Mouse (Mus musculus): ENCODE results near the gene Dlx6. TPM values are rescaled to one million over a fixed set of nuclear protein-coding genes. Genes with fewer than 3 reads are reported as not detected.
A peak's percentile ranks its signal among the peaks of the same experiment; 100 is the strongest.

The Dlx6 gene
- polyA plus RNA-seq, 1 experiment from 2014 or later, result not detected

DNA sequence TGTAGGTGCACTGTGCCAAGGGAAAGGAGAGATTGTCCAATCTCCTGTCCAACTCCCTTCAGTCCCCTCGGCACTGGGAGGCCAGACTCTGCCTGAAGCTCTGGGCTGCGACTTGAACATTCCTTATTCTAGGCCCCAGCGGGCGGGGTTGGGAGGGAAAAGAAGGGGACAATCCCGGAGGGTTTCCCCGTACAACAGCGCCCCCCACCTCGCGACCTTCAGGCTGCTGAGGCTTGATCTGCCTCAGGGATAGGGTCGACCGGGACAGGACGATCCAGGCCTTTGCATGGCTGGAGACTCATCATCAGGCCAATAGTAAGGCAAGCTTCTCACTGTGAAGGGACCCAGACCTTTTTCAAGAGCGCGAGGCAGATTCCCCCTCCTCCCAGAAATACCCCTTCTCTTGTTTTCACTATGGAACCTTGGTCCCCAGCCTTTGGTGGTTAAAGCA lies 15.7 kb downstream of the Dlx6 start:
- 2% methylated on average over 14 of the region's 14 CpGs for WGBS
- no peak overlapping the region for H3K9ac ChIP-seq (ENCODE audit: low read depth, low read length)
- H3K9me3 ChIP-seq (replicated peaks; ENCODE audit: low read length), result no peaks in the 10 kb centered on the region
- no peak overlapping the region for H3K27ac ChIP-seq
- peaks cover 93% of the 10 kb centered on the region for H3K27me3 ChIP-seq (ENCODE audit: insufficient read depth, low read length)
- peaks cover 3% of the 10 kb centered on the region; the same call in 1 of the 2 replicates for H3K4me1 ChIP-seq (replicated peaks; ENCODE audit: insufficient read depth, low read length)
- DNase-seq (ENCODE audit: low spot score), result no peak
- ATAC-seq (replicated peaks; ENCODE audit: low FRiP score, low read depth), result no peak
- no peak for TF ChIP-seq CTCF (IDR thresholded peaks at IDR 0.05; ENCODE audit: low read depth)
- no peak overlapping the region for H3K4me2 ChIP-seq (ENCODE audit: low read length)
- H3K4me3 ChIP-seq (replicated peaks; ENCODE audit: low read depth, low read length), result no peak overlapping the region
- H3K36me3 ChIP-seq (ENCODE audit: insufficient read depth, low read length), result no peaks in the 10 kb centered on the region

DNA sequence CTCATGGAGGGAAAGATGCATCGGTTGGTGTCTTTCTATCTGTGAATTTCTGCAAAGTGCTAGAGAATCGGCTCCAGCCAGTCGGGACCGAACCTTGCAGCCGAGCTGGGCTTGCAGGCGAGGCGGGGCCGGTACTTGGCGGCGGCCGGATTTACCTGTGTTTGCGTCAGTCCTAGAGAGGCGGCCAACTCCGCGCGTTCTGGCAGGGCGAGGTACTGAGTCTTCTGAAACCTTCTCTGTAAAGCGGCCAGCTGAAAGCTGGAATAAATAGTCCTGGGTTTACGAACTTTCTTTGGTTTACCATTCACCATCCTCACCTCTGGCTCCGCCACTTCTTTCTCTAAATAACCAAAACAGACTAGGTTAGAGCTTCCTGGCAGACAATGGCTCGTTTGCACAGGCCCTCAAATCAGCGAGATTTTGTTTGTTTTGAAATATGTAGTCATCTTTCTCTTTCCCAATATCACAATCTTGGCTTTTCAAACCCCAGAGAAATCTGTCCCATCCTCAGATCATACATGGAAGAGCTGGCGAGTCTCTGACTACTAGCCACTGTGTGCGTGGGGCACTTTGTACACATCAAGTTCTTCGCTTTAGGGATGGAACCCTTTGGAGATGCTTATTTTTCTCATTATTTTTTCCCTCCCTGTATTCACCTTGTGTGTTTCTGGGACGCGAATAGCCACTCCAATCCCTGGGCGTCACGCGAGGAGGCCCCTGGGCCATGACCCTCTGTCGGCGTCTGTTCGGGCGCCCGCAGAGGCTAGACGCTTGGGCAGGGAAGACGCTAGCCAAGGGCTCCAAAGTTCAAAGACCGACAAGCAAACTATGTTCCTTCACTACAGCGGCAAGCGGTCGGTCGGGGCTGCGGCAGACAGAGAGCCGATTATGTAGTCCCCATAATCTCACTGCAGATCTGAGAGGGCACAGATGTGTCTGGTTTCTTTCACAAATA lies 16.5 kb downstream of the Dlx6 start:
- Histone ChIP-seq H3K4me1 (replicated peaks; ENCODE audit: insufficient read depth, low read length) (peaks cover 3% of the 10 kb centered on the region; the same call in 1 of the 2 replicates), H3K36me3 (ENCODE audit: insufficient read depth, low read length) (no peaks in the 10 kb centered on the region), H3K9ac (ENCODE audit: low read depth, low read length) (no peak overlapping the region), H3K9me3 (replicated peaks; ENCODE audit: low read length) (no peaks in the 10 kb centered on the region), H3K27ac (no peak overlapping the region), H3K4me3 (replicated peaks; ENCODE audit: low read depth, low read length) (no peak overlapping the region), H3K27me3 (ENCODE audit: insufficient read depth, low read length) (peaks cover 92% of the 10 kb centered on the region), H3K4me2 (ENCODE audit: low read length) (no peak overlapping the region)
- ATAC-seq (replicated peaks; ENCODE audit: low FRiP score, low read depth) (no peak), DNase-seq (ENCODE audit: low spot score) (no peak)
- TF ChIP-seq CTCF (IDR thresholded peaks at IDR 0.05; ENCODE audit: low read depth), result no peak
- WGBS, result 4% methylated on average over 44 of the region's 44 CpGs

DNA sequence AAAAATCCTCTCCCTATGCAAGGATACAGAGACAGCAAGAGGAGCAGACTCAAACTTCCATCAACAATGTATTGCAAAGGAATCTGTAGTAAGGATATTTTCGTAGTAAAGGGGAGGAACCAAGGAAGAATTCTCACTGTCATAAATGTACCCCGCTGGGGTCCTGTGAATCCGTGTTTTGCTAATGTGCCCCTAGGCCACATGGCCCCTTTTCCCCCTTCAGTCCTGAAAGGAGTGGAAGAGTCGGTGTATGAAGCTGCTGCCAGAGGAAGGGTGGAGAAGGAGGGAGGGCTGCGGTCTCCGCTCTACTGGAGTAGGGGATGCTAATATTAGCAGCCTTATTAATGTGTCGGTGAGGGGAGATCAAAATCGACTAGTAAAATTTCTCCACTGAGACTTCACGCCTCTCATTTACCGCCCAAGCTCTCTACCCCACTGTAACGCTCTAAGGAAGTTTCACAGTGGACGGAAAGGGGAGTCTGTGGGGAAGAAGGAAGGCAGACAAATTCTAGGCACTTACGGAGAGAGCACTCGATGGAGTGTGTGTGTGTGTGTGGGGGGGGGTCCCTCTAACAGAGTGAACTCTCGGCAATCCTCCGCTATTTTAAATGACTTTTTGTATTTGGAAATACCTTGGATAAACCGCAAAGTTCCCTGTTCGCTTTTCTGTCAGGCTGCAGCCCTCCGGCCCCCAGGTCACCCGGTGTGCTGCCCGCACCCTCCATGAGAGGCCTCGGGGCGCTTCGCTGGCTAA lies 17.4 kb downstream of the Dlx6 start:
- Histone ChIP-seq H3K4me3 (replicated peaks; ENCODE audit: low read depth, low read length) (peak overlapping the region; percentile 38; the same call in 1 of the 2 replicates), H3K9me3 (replicated peaks; ENCODE audit: low read length) (no peaks in the 10 kb centered on the region), H3K4me1 (replicated peaks; ENCODE audit: insufficient read depth, low read length) (peaks cover 3% of the 10 kb centered on the region; the same call in 1 of the 2 replicates), H3K27ac (no peak overlapping the region), H3K4me2 (ENCODE audit: low read length) (no peak overlapping the region), H3K36me3 (ENCODE audit: insufficient read depth, low read length) (no peaks in the 10 kb centered on the region), H3K27me3 (ENCODE audit: insufficient read depth, low read length) (peaks cover 87% of the 10 kb centered on the region), H3K9ac (ENCODE audit: low read depth, low read length) (no peak overlapping the region)
- ATAC-seq (replicated peaks; ENCODE audit: low FRiP score, low read depth), result no peak
- 2% methylated on average over 24 of the region's 24 CpGs for WGBS
- TF ChIP-seq CTCF (IDR thresholded peaks at IDR 0.05; ENCODE audit: low read depth), result no peak
- DNase-seq (ENCODE audit: low spot score), result no peak

DNA sequence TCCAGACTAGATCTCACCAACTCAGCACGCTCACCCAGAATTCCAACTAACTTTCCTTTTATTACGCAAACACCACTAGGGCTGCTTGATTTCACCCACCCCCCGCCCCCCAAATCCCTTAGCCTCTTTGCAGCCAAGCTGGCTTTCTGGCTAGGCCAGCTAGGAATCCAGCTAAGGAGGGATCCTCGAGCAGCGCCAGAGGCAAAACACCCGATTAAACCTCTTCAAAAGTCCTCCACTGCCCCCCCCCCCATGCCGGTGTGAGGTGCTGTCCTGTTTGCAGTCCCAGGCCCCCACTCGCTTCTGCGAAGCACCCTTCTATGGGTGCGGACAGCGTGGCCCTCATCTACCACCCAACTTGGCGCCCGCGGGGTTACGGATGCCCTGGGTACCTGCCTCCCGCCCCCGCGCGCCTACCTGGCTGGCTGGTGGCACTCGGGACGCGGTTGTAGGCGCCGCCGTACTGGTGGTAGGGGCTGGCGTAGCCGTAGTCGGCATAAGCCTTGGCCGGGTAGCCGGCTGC lies 18.0 kb downstream of the Dlx6 start:
- Histone ChIP-seq H3K9ac (ENCODE audit: low read depth, low read length) (no peak overlapping the region), H3K4me1 (replicated peaks; ENCODE audit: insufficient read depth, low read length) (peaks cover 3% of the 10 kb centered on the region; the same call in 1 of the 2 replicates), H3K36me3 (ENCODE audit: insufficient read depth, low read length) (no peaks in the 10 kb centered on the region), H3K4me2 (ENCODE audit: low read length) (peak overlapping the region; percentile 70), H3K4me3 (replicated peaks; ENCODE audit: low read depth, low read length) (peak overlapping the region; percentile 38), H3K27ac (no peak overlapping the region), H3K27me3 (ENCODE audit: insufficient read depth, low read length) (peaks cover 81% of the 10 kb centered on the region), H3K9me3 (replicated peaks; ENCODE audit: low read length) (no peaks in the 10 kb centered on the region)
- WGBS, result under 1% methylated on average over 30 of the region's 30 CpGs
- no peak for TF ChIP-seq CTCF (IDR thresholded peaks at IDR 0.05; ENCODE audit: low read depth)
- DNase-seq (ENCODE audit: low spot score) (no peak), ATAC-seq (replicated peaks; ENCODE audit: low FRiP score, low read depth) (peak; percentile 11; the same call in 1 of the 2 replicates)

DNA sequence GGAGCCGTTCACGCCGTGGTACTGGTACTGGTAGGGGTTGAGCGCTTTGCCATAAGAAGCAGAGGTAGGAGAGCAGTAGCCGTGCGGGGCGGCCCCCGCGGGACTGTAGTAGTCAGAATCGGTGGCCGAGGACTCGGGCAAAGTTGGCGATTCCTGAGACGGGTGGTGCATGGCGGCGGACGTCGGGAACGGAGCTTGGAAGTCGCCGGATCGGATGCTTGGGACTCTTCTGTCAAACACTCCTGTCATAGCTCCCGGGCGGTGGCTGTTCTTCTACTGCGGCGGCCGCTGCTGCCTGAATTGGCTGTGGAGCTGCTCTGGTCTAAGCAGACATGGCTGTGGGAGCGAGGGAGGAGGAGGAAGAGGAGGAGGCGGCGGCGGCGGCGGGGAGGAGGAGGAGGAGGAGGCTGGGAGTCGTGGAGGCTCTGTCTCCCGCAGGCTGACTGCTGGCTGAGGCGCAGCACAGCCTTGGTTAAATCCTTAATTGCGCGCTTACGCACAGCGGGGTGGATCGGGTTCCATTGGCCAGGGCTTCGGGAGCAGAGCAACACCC lies 18.6 kb downstream of the Dlx6 start, which contains the start of gene Dlx5:
Gene Dlx5 (minus strand): TSS at position 448 of the 553 bp plus-strand sequence.
- H3K4me1 ChIP-seq (replicated peaks; ENCODE audit: insufficient read depth, low read length), result peaks cover 3% of the 10 kb centered on the region; the same call in 1 of the 2 replicates
- no peaks in the 10 kb centered on the region for H3K36me3 ChIP-seq (ENCODE audit: insufficient read depth, low read length)
- ATAC-seq (replicated peaks; ENCODE audit: low FRiP score, low read depth) (0 out of 2 replicates have a peak, but pooled peaks have one; percentile 26), DNase-seq (ENCODE audit: low spot score) (no peak)
- peak within 1 kb of the TSS; percentile 38 for H3K4me3 ChIP-seq (replicated peaks; ENCODE audit: low read depth, low read length)
- WGBS, result under 1% methylated on average over 42 of the region's 42 CpGs
- no peak within 1 kb of the TSS for H3K27ac ChIP-seq
- no peak for TF ChIP-seq CTCF (IDR thresholded peaks at IDR 0.05; ENCODE audit: low read depth)
- no peak within 1 kb of the TSS for H3K9ac ChIP-seq (ENCODE audit: low read depth, low read length)
- peak within 1 kb of the TSS; percentile 70 for H3K4me2 ChIP-seq (ENCODE audit: low read length)
- peaks cover 75% of the 10 kb centered on the region for H3K27me3 ChIP-seq (ENCODE audit: insufficient read depth, low read length)
- no peaks in the 10 kb centered on the region for H3K9me3 ChIP-seq (replicated peaks; ENCODE audit: low read length)
